Mouse (Mus musculus): ENCODE measurements at regions not wholly inside any gene's neighbourhood (a gene's known extent, or its start where the extent isn't known, plus 50 kb on each side); places are given as distances from the start of the nearest gene placed in this dataset.

- Histone ChIP-seq H3K27me3 (ENCODE audit: insufficient read depth, low read length) (no peaks in the 10 kb centered on the region), H3K4me2 (ENCODE audit: low read depth, low read length) (no peak overlapping the region), H3K9ac (replicated peaks; ENCODE audit: low read length) (no peak overlapping the region), H3K4me1 (ENCODE audit: insufficient read depth, low read length) (no peaks in the 10 kb centered on the region), H3K36me3 (ENCODE audit: insufficient read depth, low read length) (no peaks in the 10 kb centered on the region), H3K27ac (no peak overlapping the region), H3K9me3 (ENCODE audit: low read length) (no peaks in the 10 kb centered on the region), H3K4me3 (ENCODE audit: low read length) (no peak overlapping the region)
- ATAC-seq (peak; percentile 71), DNase-seq (ENCODE audit: low spot score) (peak; percentile 32)
- no peak for TF ChIP-seq CTCF (IDR thresholded peaks at IDR 0.05; ENCODE audit: low read depth)
- whole genome bisulfite sequencing: 62% methylated on average over 6 of the region's 6 CpGs
Measured at GRCm38 (mm10) chr12:12147088-12147687, 114.8 kb upstream of the Fam49a start.

DNA sequence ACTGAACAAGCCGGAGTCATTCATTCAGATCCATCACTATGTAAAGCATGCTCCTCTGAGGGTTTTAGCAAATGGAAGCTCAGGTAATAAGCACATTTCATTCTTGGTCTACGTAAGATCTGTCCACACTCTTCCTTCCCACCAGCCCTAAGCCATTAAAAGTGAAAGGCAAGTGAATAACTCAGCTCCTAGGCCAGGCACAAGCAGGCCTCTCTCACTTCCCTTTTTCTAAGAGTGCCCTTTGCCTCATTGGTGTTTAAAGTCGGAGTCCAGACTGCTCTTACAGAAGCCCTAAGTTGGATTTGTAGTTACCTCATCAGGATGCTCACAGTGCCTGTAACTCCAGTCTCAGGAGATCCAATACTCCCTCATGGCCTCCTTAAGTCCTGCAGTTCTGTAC is 114.1 kb upstream of the Fam49a start:
- no peak for ATAC-seq
- no peaks in the 10 kb centered on the region for H3K4me1 ChIP-seq (ENCODE audit: insufficient read depth, low read length)
- no peak overlapping the region for H3K9ac ChIP-seq (replicated peaks; ENCODE audit: low read length)
- H3K4me2 ChIP-seq (ENCODE audit: low read depth, low read length): no peak overlapping the region
- 87% methylated on average over 3 of the region's 3 CpGs for WGBS
- no peak for TF ChIP-seq CTCF (IDR thresholded peaks at IDR 0.05; ENCODE audit: low read depth)
- no peak overlapping the region for H3K27ac ChIP-seq
- no peak overlapping the region for H3K4me3 ChIP-seq (ENCODE audit: low read length)
- H3K36me3 ChIP-seq (ENCODE audit: insufficient read depth, low read length): no peaks in the 10 kb centered on the region
- DNase-seq (ENCODE audit: low spot score): no peak
- no peaks in the 10 kb centered on the region for H3K9me3 ChIP-seq (ENCODE audit: low read length)
- no peaks in the 10 kb centered on the region for H3K27me3 ChIP-seq (ENCODE audit: insufficient read depth, low read length)

DNA sequence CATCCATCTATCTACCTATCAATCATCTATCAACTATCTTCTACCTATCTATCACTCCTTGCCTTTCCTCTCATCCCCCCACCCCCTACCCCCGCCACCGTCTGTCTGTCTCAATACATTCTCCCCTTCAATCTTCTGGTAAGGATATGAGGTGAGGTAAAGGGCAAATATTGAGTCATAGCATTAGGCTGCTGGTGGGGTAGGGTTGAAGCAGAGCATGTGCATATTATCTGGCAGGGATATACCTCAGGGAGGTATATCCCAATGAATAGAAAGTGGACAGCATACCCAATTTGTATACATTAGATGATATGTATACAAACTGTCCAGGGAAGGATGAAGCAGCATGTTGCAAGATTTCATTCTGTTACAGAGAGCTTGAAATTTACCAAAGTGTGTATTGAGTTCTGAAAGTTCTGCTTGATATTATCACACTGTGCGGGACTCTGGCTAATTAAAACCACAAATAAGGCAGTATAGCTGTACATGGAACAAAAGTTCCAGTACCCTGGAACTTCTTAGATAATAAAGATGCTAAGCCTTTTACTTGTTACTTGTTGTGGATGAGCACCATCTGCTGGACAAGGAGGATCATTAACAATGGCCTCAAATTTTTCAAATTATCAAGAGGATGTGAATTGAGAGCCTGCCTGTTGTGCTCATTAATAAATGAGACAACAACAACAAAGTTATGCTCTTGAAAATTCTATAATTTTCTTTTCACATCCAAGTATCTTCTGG is 113.1 kb upstream of the Fam49a start:
- no peaks in the 10 kb centered on the region for H3K9me3 ChIP-seq (ENCODE audit: low read length)
- no peaks in the 10 kb centered on the region for H3K27me3 ChIP-seq (ENCODE audit: insufficient read depth, low read length)
- no peaks in the 10 kb centered on the region for H3K36me3 ChIP-seq (ENCODE audit: insufficient read depth, low read length)
- DNase-seq (ENCODE audit: low spot score) (peak; percentile 87), ATAC-seq (peak; percentile 50)
- no peak overlapping the region for H3K27ac ChIP-seq
- peak; percentile 75 for TF ChIP-seq CTCF (IDR thresholded peaks at IDR 0.05; ENCODE audit: low read depth)
- H3K4me2 ChIP-seq (ENCODE audit: low read depth, low read length): no peak overlapping the region
- 57% methylated on average over 3 of the region's 3 CpGs for WGBS
- H3K9ac ChIP-seq (replicated peaks; ENCODE audit: low read length): no peak overlapping the region
- H3K4me1 ChIP-seq (ENCODE audit: insufficient read depth, low read length): no peaks in the 10 kb centered on the region
- H3K4me3 ChIP-seq (ENCODE audit: low read length): no peak overlapping the region

DNA sequence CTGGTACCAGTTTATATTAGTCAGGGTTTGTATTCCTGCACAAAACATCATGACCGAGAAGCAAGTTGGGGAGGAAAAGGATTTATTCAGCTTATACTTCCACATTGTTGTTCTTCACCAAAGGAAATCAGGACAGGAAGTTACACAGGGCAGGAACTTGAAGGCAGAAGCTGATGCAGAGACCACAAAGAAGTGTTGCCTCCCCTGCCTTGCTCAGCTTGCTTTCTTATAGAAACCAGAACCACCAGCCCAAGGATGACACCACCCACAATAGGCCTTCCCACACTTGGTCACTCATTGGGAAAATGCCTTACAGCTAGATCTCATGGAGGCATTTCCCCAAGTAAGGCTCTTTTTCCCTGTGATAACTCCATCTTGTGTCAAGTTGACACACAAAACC is 97.5 kb upstream of the Fam49a start:
- H3K9ac ChIP-seq (replicated peaks; ENCODE audit: low read length): no peak overlapping the region
- ATAC-seq (no peak), DNase-seq (ENCODE audit: low spot score) (no peak)
- H3K4me1 ChIP-seq (ENCODE audit: insufficient read depth, low read length): no peaks in the 10 kb centered on the region
- no peaks in the 10 kb centered on the region for H3K36me3 ChIP-seq (ENCODE audit: insufficient read depth, low read length)
- no peak overlapping the region for H3K4me3 ChIP-seq (ENCODE audit: low read length)
- H3K4me2 ChIP-seq (ENCODE audit: low read depth, low read length): no peak overlapping the region
- TF ChIP-seq CTCF (IDR thresholded peaks at IDR 0.05; ENCODE audit: low read depth): no peak
- 84% methylated on average over 1 of the region's 1 CpGs for WGBS
- no peaks in the 10 kb centered on the region for H3K9me3 ChIP-seq (ENCODE audit: low read length)
- H3K27me3 ChIP-seq (ENCODE audit: insufficient read depth, low read length): no peaks in the 10 kb centered on the region
- H3K27ac ChIP-seq: no peak overlapping the region

GRCm38 (mm10) chr12:12170581-12170980 is 91.4 kb upstream of the Fam49a start:
- no peak for TF ChIP-seq CTCF (IDR thresholded peaks at IDR 0.05; ENCODE audit: low read depth)
- H3K9me3 ChIP-seq (ENCODE audit: low read length): no peaks in the 10 kb centered on the region
- H3K4me2 ChIP-seq (ENCODE audit: low read depth, low read length): no peak overlapping the region
- H3K4me3 ChIP-seq (ENCODE audit: low read length): no peak overlapping the region
- no peak overlapping the region for H3K27ac ChIP-seq
- 94% methylated on average over 2 of the region's 2 CpGs for whole genome bisulfite sequencing
- H3K9ac ChIP-seq (replicated peaks; ENCODE audit: low read length): no peak overlapping the region
- no peak for DNase-seq (ENCODE audit: low spot score)
- H3K36me3 ChIP-seq (ENCODE audit: insufficient read depth, low read length): no peaks in the 10 kb centered on the region
- H3K27me3 ChIP-seq (ENCODE audit: insufficient read depth, low read length): no peaks in the 10 kb centered on the region
- ATAC-seq: no peak
- no peaks in the 10 kb centered on the region for H3K4me1 ChIP-seq (ENCODE audit: insufficient read depth, low read length)

DNA sequence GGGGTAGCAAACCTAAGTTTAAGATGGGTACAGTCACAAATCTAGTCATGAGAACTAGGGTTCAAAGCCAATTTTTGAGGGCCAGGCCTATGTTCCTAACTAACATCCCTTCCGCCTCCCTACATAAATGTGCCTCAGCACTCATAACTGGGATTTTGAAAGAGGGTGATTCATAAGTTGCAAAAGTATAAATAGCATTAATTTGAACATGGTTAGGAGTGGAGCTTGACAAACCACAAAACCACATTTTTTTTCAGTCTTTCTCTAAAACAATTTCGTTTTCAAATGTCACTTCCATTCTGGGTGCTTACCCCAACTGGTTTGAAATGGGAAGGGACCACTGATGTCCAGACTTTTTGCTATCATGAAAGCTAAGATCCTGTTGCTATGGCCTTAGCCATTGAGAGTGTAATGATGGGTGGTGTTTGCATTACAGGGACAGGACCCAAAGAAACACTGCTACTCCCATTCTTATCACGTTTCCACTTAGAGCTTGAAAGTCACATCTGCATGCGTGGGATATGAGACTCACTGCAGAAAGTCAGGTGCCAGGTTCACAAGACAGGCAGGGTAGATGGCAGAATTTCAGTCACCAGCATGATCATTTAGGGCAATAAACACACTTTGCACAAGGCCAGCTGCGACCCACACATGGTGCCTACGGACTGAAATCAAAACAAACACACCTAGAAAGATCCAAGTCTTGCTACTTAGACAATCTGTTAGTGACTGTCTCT is 89.7 kb upstream of the Fam49a start:
- no peak overlapping the region for H3K4me2 ChIP-seq (ENCODE audit: low read depth, low read length)
- H3K4me3 ChIP-seq (ENCODE audit: low read length): no peak overlapping the region
- no peak for ATAC-seq
- H3K9me3 ChIP-seq (ENCODE audit: low read length): no peaks in the 10 kb centered on the region
- H3K36me3 ChIP-seq (ENCODE audit: insufficient read depth, low read length): no peaks in the 10 kb centered on the region
- H3K9ac ChIP-seq (replicated peaks; ENCODE audit: low read length): no peak overlapping the region
- TF ChIP-seq CTCF (IDR thresholded peaks at IDR 0.05; ENCODE audit: low read depth): no peak
- no peak overlapping the region for H3K27ac ChIP-seq
- H3K27me3 ChIP-seq (ENCODE audit: insufficient read depth, low read length): no peaks in the 10 kb centered on the region
- H3K4me1 ChIP-seq (ENCODE audit: insufficient read depth, low read length): peaks cover 8% of the 10 kb centered on the region
- WGBS: 87% methylated on average over 6 of the region's 6 CpGs
- no peak for DNase-seq (ENCODE audit: low spot score)

All from hindbrain, postnatal 0 days (tissue).